Mouse (Mus musculus) B cell, adult (primary cell): ENCODE data around the gene Rufy1. TPM values are rescaled to one million over a fixed set of nuclear protein-coding genes. Genes with fewer than 3 reads are reported as not detected.

Source experiments
- total RNA-seq: library from RNA; stranded (reverse); gene quantifications from 4 replicates; pipeline ENCODE4 v1.2.4, GENCODE M21; 2023; ENCODE audit not compliant: inconsistent age

The Rufy1 gene
- total RNA-seq: 57.3 to 59.2 TPM (median 58.6 TPM) in 4 replicates

DNA sequence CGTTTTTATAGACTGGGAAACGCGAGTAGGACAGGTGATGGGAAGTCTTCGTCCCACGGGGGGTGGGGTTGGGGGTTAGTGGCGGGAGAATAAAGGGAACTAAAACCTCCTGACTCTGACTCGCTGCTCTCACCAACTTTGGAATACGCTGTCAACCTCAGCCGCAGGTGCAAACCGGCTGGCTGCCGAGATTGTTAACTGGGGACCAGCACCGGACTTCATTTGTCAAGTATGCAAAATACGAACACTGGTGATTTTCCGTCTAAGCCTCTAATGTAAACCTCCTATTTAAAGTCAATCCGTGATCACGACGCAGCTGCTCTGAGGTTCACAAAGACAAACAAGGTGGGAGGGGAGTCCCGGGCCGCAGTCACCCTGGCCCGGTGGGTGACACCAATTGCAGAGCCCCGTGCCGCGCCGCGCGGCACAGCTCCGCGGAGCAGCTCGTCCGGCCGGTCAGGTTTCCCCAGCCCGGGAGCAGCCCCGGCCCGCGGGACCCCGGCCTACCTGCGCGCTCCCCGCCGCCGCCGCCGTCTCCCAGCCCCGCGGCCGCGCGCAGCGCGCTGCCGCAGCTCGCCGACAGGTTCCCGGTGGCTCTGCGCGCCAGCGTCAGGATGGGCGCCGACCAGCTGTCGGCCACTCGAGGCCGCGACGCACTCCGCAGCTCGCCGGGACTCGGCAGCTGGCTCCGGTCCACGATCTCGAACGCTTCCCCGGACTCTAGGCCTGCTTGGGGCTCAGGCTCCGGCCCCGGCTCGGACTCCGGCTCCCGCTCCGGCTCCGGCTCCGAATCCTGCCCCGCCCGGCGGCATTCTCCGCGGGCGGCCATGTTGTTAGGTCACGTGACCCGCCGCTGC lies at the start of gene Rufy1:
Gene Rufy1 (minus strand): TSS at position 849 of the 857 bp plus-strand sequence.

DNA sequence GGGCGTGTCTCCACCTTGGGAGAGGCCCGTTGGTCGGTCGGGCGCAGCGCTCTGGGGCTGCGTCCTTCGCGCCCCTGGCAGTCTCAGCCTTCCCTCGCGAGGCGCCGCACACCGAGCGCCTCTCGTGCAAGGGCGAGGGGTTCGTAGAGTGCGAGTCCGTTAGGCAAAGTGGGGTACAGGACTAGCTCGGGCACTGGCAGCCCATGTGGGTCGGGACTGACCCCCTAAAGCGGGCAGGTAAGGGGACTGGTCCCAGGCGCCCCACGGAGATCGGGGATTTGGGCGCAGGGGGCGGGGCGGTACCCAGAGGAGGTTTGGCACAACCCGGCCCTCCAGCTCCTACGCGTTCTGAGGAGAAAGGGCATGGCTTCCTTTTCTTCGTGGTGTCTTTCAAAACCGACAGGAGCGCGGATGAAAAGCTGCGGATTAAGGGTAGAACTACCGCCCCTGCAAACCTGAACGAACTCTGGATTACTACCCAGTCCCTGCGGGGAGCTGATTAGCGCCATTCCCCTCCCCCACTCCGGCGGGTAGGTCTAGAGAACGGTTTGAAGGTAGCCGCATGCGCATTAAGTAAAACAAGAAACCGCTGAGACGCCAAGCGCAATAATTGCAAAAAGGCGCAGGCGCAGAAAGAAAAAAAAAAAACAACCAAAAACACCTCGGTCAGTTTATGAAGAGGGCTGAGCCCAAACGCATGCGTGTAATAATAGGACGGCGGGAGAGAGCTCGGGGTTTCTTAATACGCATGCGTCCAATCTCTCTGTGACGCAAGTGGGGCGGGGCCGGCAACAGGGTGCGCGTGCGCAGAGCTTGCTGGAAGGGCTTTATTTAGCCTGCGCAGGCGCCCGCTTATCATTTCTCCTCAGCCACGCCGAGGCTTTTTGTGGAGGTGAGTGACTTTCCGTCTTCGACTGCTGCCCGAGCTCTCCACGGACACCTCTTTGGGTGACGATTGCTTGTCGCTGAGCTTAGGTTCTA lies 53.7 kb downstream of the Rufy1 start, which contains the start of gene Hnrnph1:
Gene Hnrnph1 (plus strand): TSS at position 80 of the 981 bp plus-strand sequence.

DNA sequence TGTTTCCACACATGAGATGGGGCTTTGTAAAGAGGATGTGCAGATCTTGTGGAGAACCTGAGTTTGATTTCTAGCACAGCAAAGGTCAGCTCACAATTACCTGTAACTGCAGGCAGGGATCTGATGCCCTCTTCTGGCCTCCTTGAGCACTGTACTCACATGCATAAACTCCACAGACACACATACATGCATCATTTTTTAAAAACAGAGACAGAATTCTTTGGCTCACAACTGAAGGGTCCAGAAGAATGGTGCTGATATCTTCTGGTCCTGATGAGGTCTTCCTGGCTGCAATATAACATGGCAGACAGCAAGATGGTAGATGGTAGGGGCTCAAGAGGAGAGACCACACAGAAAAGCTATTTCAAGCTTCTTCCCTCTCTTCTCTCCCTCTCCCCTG lies 76.8 kb downstream of the Rufy1 start, which contains the start of gene Cby3:
Gene Cby3 (plus strand): TSS at position 301 of the 400 bp plus-strand sequence.

Other genes with a start within 250 kb of the Rufy1 start
- 529 to 593 TPM (median 569 TPM) in 4 replicates for gene Sqstm1, start 220.3 kb downstream of the Rufy1 start, total RNA-seq
- gene Mgat4b, start 220.2 kb downstream of the Rufy1 start, total RNA-seq: 4.1 to 7.3 TPM (median 5.8 TPM) in 4 replicates
- 0.96 to 2.0 TPM (median 1.1 TPM) in 3 of 4 replicates, not detected in the other for gene Ltc4s, start 192.5 kb downstream of the Rufy1 start, total RNA-seq
- gene Maml1, start 138.8 kb downstream of the Rufy1 start, total RNA-seq: 40.2 to 47.6 TPM (median 42.7 TPM) in 4 replicates
- 225 to 243 TPM (median 228 TPM) in 4 replicates for gene Canx, start 105.5 kb downstream of the Rufy1 start, total RNA-seq
- not detected in 4 replicates for gene Cby3, start 76.7 kb downstream of the Rufy1 start, total RNA-seq
- 1,020 to 1,148 TPM (median 1,086 TPM) in 4 replicates for gene Hnrnph1, start 54.1 kb downstream of the Rufy1 start, total RNA-seq
- 1.2 TPM in 1 of 4 replicates, not detected in the others for gene Adamts2, start 171.0 kb upstream of the Rufy1 start, total RNA-seq